Mouse (Mus musculus): ENCODE measurements at regions not wholly inside any gene's neighbourhood (a gene's known extent, or its start where the extent isn't known, plus 50 kb on each side); places are given as distances from the start of the nearest gene placed in this dataset.

DNA sequence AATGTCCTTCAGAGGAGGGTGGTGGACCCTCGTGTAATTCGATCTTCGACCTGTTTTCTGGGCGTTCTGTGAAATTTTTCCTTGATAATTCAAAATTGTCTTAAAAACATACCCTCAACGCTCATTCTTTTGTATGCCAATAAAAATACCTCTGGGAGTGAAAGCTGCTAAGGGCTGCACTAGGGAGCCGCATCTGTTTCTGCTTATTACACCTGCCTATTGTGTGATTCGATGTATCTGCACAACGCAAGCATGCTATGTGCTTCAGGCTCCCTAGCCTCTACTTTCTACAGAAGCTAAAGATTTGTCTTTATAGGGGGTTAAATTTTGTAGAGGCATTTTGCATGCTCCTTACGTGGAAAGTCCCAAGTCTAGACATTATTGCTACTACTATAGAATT lies 123.7 kb upstream of the Tank start:
- H3K4me1 ChIP-seq (ENCODE audit: insufficient read depth) = no peaks in the 10 kb centered on the region
- H3K27me3 ChIP-seq (ENCODE audit: insufficient read depth, low read length) = no peaks in the 10 kb centered on the region
- no peak overlapping the region for H3K4me3 ChIP-seq (ENCODE audit: low read depth, low read length)
- H3K9me3 ChIP-seq (ENCODE audit: low read length) = no peaks in the 10 kb centered on the region
- ATAC-seq = no peak
- WGBS (ENCODE audit: insufficient replicate concordance) = 27% methylated on average over 9 of the region's 9 CpGs
- no peak overlapping the region for H3K27ac ChIP-seq (ENCODE audit: low read depth)
- TF ChIP-seq CTCF (IDR thresholded peaks at IDR 0.05; ENCODE audit: low read depth) = no peak
- TF ChIP-seq EP300 (IDR thresholded peaks at IDR 0.05; ENCODE audit: low read depth) = no peak
- no peak for DNase-seq
- H3K36me3 ChIP-seq (replicated peaks; ENCODE audit: insufficient read depth, low read length) = no peaks in the 10 kb centered on the region
- H3K4me2 ChIP-seq (ENCODE audit: low read depth, low read length) = no peak overlapping the region
- no peak overlapping the region for H3K9ac ChIP-seq (replicated peaks)

DNA sequence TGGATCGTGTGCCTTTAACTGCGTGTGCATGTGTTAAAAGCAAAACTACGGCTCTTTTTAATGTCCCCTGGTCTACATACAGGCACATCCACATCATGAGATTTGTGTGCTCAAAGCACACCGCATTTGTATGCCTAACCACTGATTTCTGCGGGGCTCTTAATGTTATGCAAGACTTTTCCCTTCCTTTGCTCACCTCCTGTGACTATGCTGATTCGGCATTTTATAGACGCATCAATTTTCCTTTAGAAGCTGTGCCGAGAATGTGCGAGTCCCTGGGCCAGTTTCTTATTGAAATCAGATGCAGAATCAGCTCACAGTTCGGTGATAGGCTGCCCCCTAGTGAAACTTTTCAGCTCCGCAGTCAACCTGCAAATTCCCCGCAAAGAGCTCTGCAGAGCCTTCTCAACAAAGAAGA lies 124.1 kb upstream of the Tank start:
- TF ChIP-seq CTCF (IDR thresholded peaks at IDR 0.05; ENCODE audit: low read depth) (peak; percentile 77), EP300 (IDR thresholded peaks at IDR 0.05; ENCODE audit: low read depth) (no peak)
- Histone ChIP-seq H3K9me3 (ENCODE audit: low read length) (no peaks in the 10 kb centered on the region), H3K36me3 (replicated peaks; ENCODE audit: insufficient read depth, low read length) (no peaks in the 10 kb centered on the region), H3K27ac (ENCODE audit: low read depth) (no peak overlapping the region), H3K9ac (replicated peaks) (no peak overlapping the region), H3K27me3 (ENCODE audit: insufficient read depth, low read length) (no peaks in the 10 kb centered on the region), H3K4me3 (ENCODE audit: low read depth, low read length) (peak overlapping the region; percentile 11; the same call in 1 of the 2 replicates), H3K4me1 (ENCODE audit: insufficient read depth) (no peaks in the 10 kb centered on the region), H3K4me2 (ENCODE audit: low read depth, low read length) (peak overlapping the region; percentile 26)
- DNase-seq (peak; percentile 75), ATAC-seq (no peak)
- WGBS (ENCODE audit: insufficient replicate concordance) = 9% methylated on average over 12 of the region's 12 CpGs

DNA sequence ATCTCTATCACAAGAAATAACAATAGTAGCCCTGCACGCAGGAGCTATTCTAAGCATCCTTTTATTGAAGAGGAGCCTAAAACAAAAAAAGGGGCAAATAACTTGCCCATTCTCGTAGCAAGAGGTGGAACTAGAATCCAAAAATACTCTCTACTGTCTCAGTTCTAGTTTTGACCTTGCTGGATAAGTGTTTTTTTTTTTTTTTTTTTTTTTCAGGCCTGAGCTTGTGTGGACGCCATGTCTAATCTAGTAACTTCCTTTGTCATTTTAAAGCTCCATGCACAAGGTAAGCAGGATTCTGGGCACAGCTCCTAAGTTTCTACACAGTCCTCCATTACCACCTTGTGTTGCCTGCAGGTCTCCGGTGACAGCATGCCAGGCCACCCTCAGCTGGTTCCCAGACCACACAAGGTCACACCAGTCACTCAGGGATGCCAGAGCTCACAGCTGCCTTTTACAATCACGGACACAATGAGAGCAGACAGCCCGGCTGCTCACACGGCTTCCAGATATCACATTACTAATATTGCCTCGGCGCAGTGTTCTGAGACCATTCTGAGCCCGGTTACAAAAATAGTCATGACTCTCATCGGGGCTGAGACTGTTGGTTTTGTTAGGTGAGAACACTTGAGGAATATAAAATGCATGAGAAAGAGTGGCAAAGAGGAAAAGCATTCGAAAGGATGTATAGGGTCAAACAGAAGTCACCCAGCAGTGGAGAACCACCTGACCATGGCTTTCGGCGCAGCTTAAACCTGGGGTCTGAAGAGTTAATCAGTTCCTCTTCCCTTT lies 124.7 kb upstream of the Tank start:
- 63% methylated on average over 14 of the region's 14 CpGs for WGBS (ENCODE audit: insufficient replicate concordance)
- TF ChIP-seq CTCF (IDR thresholded peaks at IDR 0.05; ENCODE audit: low read depth) (no peak), EP300 (IDR thresholded peaks at IDR 0.05; ENCODE audit: low read depth) (no peak)
- Histone ChIP-seq H3K27me3 (ENCODE audit: insufficient read depth, low read length) (no peaks in the 10 kb centered on the region), H3K4me2 (ENCODE audit: low read depth, low read length) (peak overlapping the region; percentile 26), H3K9ac (replicated peaks) (no peak overlapping the region), H3K4me3 (ENCODE audit: low read depth, low read length) (peak overlapping the region; percentile 11; the same call in 1 of the 2 replicates), H3K27ac (ENCODE audit: low read depth) (no peak overlapping the region), H3K9me3 (ENCODE audit: low read length) (no peaks in the 10 kb centered on the region), H3K36me3 (replicated peaks; ENCODE audit: insufficient read depth, low read length) (no peaks in the 10 kb centered on the region), H3K4me1 (ENCODE audit: insufficient read depth) (no peaks in the 10 kb centered on the region)
- DNase-seq (no peak), ATAC-seq (no peak)

DNA sequence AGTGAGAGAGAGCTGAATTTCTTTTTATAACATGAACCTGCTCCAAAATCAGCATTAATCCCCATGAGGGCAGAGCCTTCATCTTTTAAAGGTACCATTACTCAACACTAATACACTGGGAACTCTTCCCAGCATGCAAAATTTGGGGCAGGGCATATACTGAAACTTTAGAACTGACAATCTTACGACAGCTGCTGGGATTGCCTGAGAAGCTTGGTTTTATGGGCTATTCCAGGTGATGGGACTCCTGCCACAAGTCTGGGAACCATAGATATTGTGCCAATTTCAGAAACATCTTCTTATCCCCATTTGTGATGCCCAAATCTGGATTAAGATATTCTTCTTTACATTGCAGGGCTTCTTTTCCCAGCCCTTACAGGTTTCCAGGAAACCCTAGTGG lies 125.8 kb upstream of the Tank start:
- no peaks in the 10 kb centered on the region for H3K36me3 ChIP-seq (replicated peaks; ENCODE audit: insufficient read depth, low read length)
- 72% methylated on average over 1 of the region's 1 CpGs for WGBS (ENCODE audit: insufficient replicate concordance)
- TF ChIP-seq EP300 (IDR thresholded peaks at IDR 0.05; ENCODE audit: low read depth) (no peak), CTCF (IDR thresholded peaks at IDR 0.05; ENCODE audit: low read depth) (no peak)
- H3K27ac ChIP-seq (ENCODE audit: low read depth) = no peak overlapping the region
- H3K9ac ChIP-seq (replicated peaks) = no peak overlapping the region
- H3K4me3 ChIP-seq (ENCODE audit: low read depth, low read length) = no peak overlapping the region
- H3K4me1 ChIP-seq (ENCODE audit: insufficient read depth) = no peaks in the 10 kb centered on the region
- H3K9me3 ChIP-seq (ENCODE audit: low read length) = no peaks in the 10 kb centered on the region
- DNase-seq (no peak), ATAC-seq (no peak)
- H3K4me2 ChIP-seq (ENCODE audit: low read depth, low read length) = no peak overlapping the region
- H3K27me3 ChIP-seq (ENCODE audit: insufficient read depth, low read length) = no peaks in the 10 kb centered on the region

GRCm38 (mm10) chr2:61450731-61451130 lies 127.7 kb upstream of the Tank start:
- H3K9ac ChIP-seq (replicated peaks) = no peak overlapping the region
- no peaks in the 10 kb centered on the region for H3K36me3 ChIP-seq (replicated peaks; ENCODE audit: insufficient read depth, low read length)
- no peak overlapping the region for H3K4me2 ChIP-seq (ENCODE audit: low read depth, low read length)
- 44% methylated on average over 3 of the region's 3 CpGs for WGBS (ENCODE audit: insufficient replicate concordance)
- H3K27me3 ChIP-seq (ENCODE audit: insufficient read depth, low read length) = no peaks in the 10 kb centered on the region
- ATAC-seq = no peak
- H3K9me3 ChIP-seq (ENCODE audit: low read length) = no peaks in the 10 kb centered on the region
- H3K27ac ChIP-seq (ENCODE audit: low read depth) = no peak overlapping the region
- TF ChIP-seq EP300 (IDR thresholded peaks at IDR 0.05; ENCODE audit: low read depth) (no peak), CTCF (IDR thresholded peaks at IDR 0.05; ENCODE audit: low read depth) (no peak)
- H3K4me3 ChIP-seq (ENCODE audit: low read depth, low read length) = no peak overlapping the region
- no peak for DNase-seq
- H3K4me1 ChIP-seq (ENCODE audit: insufficient read depth) = no peaks in the 10 kb centered on the region

DNA sequence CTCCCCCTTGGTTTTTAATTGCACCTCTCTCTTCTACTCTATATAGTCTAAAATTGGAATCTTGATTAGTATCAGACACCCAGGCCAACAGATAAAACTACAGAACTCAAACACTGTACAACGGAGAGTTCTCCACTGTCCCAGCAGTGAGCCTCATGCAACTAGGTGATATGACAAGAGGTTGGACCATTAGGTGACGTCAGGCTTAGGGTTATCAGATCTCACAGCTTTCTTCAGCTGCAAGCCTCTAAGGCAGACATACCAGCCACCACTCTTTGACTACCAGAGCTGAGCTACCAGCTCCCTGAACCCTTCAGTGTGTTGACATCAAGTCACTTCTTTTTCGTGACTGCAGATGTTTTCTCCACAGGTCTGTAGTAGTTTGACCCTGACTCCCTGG lies 141.8 kb upstream of the Tank start:
- no peak for ATAC-seq
- 64% methylated on average over 3 of the region's 3 CpGs for WGBS (ENCODE audit: insufficient replicate concordance)
- no peak overlapping the region for H3K9ac ChIP-seq (replicated peaks)
- TF ChIP-seq CTCF (IDR thresholded peaks at IDR 0.05; ENCODE audit: low read depth) (no peak), EP300 (IDR thresholded peaks at IDR 0.05; ENCODE audit: low read depth) (no peak)
- H3K9me3 ChIP-seq (ENCODE audit: low read length) = no peaks in the 10 kb centered on the region
- no peaks in the 10 kb centered on the region for H3K4me1 ChIP-seq (ENCODE audit: insufficient read depth)
- H3K27ac ChIP-seq (ENCODE audit: low read depth) = no peak overlapping the region
- DNase-seq = no peak
- H3K4me2 ChIP-seq (ENCODE audit: low read depth, low read length) = no peak overlapping the region
- H3K4me3 ChIP-seq (ENCODE audit: low read depth, low read length) = no peak overlapping the region
- no peaks in the 10 kb centered on the region for H3K27me3 ChIP-seq (ENCODE audit: insufficient read depth, low read length)
- no peaks in the 10 kb centered on the region for H3K36me3 ChIP-seq (replicated peaks; ENCODE audit: insufficient read depth, low read length)
